Mouse (Mus musculus) thymus, postnatal 36 days (tissue): ENCODE measurements at regions not wholly inside any gene's neighbourhood (a gene's known extent, or its start where the extent isn't known, plus 50 kb on each side); places are given as distances from the start of the nearest gene placed in this dataset.
A peak's percentile ranks its signal among the peaks of the same experiment; 100 is the strongest.

Experiments
- DNase-seq, 2 experiments: peaks; one replicate each; pipeline ENCODE4 v3.0.0; 2022; ENCODE audit warnings: mixed read lengths in 2 of 2

DNA sequence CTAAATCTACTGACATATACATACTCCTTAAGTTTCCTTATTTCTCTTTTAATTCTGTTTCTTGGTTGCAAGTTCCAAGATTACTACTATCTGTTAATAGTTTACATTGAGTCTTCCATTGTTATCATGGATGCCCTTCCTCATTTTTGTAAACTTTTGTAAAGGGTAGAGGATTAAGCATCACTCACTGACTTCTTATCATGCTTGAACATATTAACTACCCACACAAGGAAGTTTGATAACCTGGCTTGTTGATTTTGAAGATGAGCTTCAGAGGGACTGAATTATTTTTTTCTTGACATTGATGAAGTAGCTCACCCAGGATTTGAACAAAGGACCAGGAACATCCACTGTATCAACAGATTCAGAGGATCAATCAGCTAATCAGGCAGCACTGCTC, 162.8 kb upstream of the Fam98a start:
- DNase-seq = no peak

DNA sequence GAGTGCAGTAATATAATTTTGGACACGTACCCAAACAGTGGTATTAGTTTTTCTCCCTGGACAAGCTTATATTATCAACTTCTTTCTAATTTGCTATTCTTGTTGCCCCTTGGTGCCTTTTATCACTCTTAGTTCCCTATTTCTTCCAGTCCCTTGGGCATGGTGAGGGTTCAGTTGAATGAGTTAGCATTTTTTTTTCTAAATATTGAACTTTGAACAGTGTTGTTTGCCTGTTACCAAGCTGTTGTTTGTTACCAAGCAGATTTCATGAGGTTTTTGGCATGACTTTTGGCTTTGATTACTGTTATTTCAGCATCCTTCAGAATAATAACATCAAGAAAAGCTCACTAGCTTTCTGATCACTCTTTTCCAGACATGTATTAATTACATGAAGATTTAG, 162.3 kb upstream of the Fam98a start:
- DNase-seq = no peak

DNA sequence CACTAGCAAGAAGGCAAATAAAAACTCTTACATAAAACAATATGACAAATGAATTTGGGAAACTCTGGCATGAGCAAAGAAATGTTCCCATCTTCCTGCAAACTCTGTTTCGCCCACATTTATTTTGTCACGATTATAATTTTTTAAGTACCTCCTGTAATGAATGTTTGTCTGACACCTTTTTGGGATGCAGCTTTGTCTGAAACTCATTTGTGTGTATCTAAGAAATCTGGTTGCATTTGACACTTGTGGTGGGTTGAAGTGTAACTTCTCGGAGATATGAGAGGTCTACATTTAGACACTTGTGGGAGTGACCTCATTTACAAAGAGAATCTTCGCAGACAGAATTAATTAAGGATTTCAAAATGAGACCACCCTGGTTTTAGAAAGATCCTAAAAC, 155.9 kb upstream of the Fam98a start:
- DNase-seq = no peak

DNA sequence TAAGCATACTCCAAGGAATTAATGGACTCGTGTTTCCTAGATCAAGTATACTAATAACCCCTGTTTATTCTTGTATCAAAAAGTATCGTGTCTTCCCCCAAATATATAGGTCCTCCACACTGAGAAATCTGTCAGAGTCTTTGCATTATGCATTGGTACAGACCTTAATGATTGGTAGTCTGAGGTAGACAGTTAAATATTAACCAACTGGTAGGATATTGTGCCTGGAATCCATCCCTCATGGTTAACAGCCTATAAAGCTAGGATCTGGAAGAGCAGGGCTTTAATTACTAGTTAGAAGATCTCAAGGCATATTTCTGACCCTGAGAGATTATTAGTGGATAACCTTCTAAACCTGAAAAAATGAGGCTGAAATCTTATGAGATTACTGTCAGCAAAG, 153.6 kb upstream of the Fam98a start:
- DNase-seq = no peak

DNA sequence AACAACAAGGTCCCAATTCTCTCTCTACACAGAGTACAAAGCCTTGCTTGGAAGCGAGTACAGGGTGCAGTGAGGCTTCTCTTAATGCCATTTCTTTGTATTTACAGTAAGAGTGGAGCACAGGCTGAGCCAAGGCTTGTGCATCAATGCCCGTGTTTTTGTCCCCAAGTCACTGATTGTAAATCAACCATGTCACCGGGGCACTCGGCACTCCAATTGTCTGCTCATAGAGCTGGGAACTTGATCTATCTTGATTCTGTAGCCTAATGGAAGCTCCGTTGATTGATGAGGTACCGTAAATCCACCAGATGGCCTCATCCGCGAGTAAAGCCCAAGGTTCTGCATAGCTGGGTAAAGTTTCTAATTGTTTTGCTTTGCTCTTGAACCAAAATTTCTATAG, 152.1 kb upstream of the Fam98a start:
- DNase-seq = no peak

DNA sequence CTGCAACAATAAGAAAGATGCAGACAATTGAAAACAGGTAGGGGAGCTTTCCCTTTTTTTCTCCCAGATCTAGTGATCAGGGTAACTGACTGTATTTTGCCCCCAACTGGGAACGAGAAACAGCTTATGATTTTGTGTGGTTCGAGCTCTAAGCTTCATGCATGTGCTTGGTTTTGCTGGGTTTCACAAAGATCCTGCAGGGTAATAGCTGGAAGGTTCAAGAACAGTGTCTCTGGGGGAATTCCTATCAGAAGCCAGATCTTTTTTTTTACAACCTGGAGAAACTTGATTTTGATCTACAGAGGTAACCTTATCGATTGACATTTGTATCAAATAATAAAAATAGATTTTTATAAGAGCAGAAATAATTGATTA, 145.0 kb upstream of the Fam98a start:
- DNase-seq = no peak

DNA sequence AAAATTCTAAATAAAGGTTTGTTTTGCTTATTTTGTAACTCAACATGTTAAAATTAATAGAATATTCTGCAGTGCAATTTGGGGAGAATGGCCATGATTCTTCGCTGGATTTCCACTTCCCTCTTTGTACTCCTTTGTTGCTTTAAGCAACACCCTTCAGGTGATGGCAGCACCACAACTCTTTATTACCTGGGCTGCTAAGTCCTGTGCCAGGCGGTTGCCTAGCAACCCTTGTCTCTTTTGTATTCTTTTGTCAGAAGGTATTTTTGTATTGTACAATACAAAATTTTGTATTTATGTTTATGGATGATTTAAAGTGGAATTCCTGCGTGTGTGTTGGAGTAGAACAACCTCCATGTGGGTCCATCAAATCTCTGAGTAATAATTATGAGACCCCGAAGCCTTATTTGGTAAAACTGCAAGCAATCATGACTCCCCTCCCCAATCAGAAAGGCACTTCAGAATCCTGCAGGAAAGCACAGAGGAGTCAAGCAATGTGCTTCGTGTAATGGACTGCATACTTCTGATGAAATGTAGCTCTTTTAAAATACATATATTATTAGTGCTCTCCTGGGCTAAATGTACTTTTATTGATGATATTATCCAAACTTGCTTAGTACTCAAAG, 144.5 kb upstream of the Fam98a start:
- DNase-seq = no peak

DNA sequence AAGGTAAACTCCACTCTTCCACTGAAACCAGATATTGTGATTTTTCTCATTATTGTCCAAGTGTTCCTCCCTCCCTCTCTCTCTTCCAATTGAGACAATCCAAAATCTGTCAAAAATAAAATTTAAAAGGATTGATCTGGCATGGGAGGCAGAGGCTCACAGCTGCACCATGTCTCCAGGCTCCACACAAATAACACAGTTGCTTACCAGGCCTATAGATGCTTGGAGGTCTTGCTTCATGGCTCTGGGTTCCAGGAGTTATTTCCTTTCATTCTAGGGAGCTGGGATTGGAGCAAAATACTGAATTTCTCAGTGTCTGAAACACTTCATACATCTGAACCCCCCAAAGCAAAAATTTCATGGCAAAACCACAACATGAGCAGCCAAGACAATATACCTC, 134.2 kb upstream of the Fam98a start:
- DNase-seq = no peak

DNA sequence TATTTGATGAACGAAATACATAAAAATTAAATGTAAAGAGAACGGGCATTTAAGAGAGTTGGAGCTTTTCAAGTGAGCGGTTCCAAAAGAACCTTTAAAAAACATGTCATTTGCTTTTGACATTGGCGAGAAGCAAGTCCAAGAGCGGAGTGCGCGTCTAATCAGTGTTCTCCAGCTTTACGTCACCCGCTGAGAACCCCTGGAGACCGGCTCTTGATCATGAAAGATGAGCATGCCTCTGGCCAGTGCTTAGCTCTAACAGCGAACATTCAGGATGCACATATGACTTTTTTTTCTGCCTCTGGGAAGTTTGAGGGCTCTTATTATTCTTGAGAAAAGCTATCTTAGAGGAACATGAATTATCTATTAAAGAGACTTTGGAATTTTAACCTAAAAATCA, 95.2 kb upstream of the Fam98a start:
- DNase-seq = no peak

DNA sequence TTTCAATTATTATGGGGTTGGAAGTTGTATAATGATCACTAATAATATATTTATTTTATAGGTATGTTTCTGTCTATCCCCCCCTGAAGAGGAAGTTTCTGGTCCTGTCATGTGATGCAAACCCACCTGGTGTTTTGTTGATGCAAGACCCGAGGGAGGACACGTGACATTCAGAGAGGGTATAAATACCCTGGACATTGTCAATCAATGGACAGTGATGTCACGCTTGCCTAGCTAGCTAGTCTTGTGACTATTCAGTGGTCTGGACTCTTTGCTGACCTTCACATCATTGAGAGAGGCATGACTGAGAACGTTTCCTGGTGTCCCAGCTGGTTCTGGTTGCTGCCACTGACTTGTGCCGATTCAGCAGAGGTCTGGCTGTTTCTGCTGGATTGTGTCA, 93.0 kb upstream of the Fam98a start:
- DNase-seq = no peak

DNA sequence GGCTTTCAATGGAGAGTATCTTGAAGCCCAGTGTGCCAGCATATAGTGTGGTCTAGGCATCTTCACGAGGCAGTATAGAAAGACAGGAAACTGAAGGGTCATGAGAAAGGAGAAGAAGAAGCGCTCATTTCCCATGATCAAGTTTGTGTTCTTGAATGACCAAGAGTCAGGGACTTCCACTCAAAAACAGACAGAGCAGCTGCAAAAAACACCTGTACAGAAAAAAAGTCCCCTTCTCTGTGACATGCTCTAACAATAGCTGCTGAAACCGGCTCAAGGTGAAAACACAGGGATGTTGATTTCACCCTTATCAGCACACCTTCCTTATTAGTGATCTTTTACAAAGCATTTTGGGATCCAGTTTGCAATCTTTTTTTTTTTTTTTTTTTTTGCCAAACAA, 90.6 kb upstream of the Fam98a start:
- DNase-seq = no peak

DNA sequence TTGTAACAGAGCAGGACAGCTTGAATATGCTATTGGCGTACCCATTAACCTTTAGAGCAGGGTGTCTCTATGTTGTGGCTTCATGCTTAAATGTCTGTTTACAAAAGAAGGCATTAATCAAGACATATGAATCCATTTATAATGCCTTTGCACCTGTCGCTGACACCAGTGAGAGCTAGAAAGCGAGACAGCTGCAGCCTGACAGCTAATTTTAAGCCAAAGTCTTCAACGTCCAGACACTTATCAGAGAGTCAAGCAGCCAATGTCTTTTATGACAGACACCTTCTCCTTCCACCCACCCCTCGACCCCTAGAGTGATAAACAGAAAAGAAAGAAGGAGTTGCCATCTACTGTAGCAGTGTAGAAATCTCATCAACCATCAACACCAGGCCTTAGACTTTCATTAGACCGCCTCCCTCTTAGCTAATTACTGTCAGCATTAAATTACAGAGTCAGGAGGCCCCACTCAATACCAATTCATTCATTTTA, 89.3 kb upstream of the Fam98a start:
- no peak for DNase-seq

DNA sequence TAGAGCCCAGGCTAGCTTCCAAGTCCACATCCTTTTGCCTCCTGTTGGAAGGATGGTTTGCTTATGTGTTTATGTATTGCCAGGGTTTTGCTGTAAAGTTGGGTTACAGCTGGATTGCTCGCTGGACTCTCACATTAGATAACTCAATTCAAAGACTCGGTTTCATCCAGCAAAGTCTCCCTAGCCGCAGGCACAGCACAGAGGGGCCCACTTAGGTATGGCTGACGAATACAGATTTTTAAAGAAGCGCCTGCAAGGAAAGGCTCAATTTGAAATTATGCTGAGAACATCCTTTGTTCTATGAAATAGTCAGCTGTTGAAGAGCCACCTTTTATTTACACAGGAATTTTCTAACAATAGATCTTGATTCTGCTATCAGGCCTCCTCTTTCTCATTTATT, 88.8 kb upstream of the Fam98a start:
- no peak for DNase-seq

DNA sequence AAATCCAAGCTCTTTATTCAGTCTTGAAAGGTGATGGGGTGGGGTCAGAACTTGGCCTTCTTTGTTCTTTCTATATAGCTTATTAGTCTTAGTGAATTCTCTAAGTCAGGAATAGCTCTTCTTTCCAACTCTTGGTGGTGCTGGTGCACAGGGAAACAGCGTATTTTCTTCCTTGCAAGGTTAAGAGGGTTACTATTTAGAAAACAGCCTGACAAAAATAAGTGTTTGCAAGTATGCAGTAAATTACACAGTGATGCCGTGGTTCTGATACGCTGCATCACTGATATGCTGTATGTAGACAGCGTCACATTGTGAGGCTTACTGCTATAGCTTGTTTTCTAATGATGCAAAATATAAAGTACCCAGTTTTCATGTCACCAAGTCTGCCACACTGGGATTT, 78.1 kb upstream of the Fam98a start:
- no peak for DNase-seq

DNA sequence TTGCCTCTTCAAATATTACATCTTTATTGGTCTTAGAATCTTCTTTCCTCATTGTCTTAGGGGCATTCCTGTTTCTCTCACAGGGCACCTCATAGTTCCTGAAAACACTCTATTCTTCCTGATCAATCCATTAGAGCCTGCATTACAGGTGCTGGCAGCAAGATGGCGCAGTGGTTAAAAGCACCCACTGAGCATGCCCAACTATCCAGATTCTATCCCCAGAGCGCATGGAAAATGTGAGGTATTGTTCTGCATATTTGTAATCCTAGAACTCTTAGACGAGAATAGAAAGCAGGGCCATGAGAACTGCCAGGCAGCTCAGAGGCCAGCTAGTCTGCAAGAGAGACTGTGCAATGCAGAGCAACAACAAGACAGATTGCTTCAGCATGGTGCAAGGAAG, 67.7 kb upstream of the Fam98a start:
- DNase-seq = no peak

DNA sequence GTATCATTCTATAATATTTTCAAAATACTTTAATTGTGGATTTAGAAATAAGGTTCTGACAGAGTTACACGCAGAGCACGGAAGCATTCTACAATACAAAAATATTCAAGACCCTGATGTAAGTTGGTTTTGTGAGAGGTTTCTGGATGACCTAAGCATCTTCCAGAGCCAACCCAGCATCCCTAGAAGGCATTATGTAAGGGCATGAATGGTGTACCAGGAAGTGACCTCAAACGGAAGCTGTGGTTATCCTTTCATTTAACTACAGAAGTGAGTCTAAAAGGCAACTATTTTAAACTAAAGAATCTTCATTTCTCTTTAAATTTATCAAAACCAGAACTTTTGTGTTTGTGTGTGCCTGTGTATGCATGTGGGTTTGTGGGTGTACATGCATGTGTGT, 66.8 kb upstream of the Fam98a start:
- DNase-seq = no peak

DNA sequence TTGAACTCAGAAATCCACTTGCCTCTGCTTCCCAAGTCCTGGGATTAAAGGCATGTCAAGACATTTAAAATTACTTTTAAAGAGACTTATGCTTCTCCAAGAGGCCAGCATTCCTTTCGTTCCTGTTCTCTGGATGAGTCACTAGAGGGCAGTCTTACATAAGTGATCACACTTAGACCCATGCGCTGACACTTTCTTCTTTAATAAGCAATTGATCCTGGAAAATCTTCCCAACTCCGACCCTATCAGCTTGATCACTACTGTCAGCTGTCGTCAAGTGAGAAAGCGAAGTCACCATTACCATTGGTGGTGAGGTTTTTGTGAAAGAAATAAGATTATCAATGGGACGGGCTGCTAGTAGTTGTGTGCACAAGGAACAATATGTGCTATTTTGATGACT, 65.5 kb upstream of the Fam98a start:
- no peak for DNase-seq

DNA sequence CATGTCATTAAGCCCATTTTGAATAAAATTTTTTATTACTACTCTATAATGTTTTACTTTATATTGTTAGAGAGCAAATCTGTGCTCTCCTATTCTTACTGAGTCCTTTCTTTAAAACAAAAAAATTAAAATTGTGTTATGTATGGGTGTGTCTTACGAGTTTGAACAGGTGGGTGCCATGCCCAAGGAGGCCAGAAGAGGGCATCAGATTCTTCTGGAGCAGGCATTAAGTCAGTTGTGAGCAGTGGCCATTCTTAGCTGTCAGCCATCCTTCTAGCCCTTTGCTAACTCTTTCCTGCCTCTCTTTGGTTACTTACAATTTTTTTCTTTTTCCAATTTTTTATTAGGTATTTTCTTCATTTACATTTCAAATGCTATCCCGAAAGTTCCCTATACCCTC, 63.6 kb upstream of the Fam98a start:
- peak; percentile 7 to 10 for DNase-seq

DNA sequence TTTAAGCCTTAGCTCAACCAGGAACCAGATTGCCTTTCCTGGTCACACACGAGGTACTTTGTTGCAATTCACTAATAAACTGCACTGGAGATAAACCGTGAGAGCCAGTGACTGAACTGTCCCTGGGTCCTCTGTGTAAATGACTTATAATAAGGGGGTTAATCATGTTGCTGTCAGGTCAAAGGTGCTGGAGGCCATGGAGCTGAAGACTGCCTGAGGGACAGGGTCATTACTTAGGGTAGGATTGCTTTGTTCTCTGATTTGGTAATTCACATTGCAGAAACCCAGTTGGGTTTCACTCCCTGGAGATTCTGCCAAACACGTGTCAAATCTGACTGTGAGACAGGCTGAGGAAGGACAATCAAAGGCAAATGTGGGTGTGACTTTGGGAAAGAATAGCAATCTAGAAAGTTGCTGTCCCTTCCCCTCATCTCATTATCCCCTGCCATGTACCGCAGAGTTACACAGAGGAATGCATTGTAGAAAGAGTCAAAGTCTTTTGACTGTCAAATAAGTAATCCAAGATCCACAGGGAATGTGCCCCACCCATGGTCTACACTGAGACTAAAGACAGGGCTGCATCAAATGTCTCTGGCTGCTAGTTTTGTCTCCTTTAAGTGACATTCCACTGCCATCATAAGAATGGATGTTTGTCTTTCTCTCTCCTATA, 51.8 kb upstream of the Fam98a start:
- no peak for DNase-seq
